Mouse (Mus musculus) heart, embryonic 16.5 days (tissue): ENCODE results near the gene Capza1. TPM values are rescaled to one million over a fixed set of nuclear protein-coding genes. Genes with fewer than 3 reads are reported as not detected.
"Not testable (repeated sequence)": the region's sequence is repeated elsewhere in the genome, so short reads cannot be mapped to it uniquely, and the experiment has no call there.

Experiments
- ATAC-seq: fragments of 200-750 bp; cut with Nextera tagmentation; replicated peaks from 2 replicates; pipeline ENCODE4 v1.8.0; 2017; ENCODE audit warnings: moderate number of reproducible peaks; ENCODE audit not compliant: insufficient read depth, low FRiP score; ENCODE audit errors: extremely low read depth
- H3K27ac ChIP-seq: fragments of 300-500 bp; sonication (generic); 2 replicates; pipeline ENCODE4 v1.5.1; 2014; ENCODE audit warnings: mild to moderate bottlenecking, low read length, control low read depth, moderate library complexity
- H3K27me3 ChIP-seq: fragments of 300-500 bp; sonication (generic); 2 replicates; pipeline ENCODE4 v1.6.1; 2014; ENCODE audit warnings: low read length, mixed read lengths; ENCODE audit not compliant: control insufficient read depth, insufficient read depth
- H3K36me3 ChIP-seq: fragments of 300-500 bp; sonication (generic); 2 replicates; pipeline ENCODE4 v1.6.1; 2014; ENCODE audit not compliant: control insufficient read depth, insufficient read depth
- H3K4me1 ChIP-seq: fragments of 300-500 bp; sonication (generic); 2 replicates; pipeline ENCODE4 v1.6.1; 2014; ENCODE audit warnings: low read length, mixed read lengths; ENCODE audit not compliant: control insufficient read depth, insufficient read depth
- H3K4me2 ChIP-seq: fragments of 300-500 bp; sonication (generic); 2 replicates; pipeline ENCODE4 v1.6.1; 2014; ENCODE audit warnings: low read depth, mild to moderate bottlenecking, control low read depth, low read length
- H3K4me3 ChIP-seq: fragments of 300-500 bp; sonication (generic); 2 replicates; pipeline ENCODE4 v1.5.1; 2014; ENCODE audit warnings: mild to moderate bottlenecking, control low read depth, low read length
- H3K9ac ChIP-seq: fragments of 300-500 bp; sonication (generic); 2 replicates; pipeline ENCODE4 v1.6.1; 2014; ENCODE audit warnings: low read length, control low read depth
- H3K9me3 ChIP-seq: fragments of 300-500 bp; sonication (generic); replicated peaks from 2 replicates; pipeline ENCODE4 v1.6.1; 2016; ENCODE audit warnings: low read length; ENCODE audit not compliant: control insufficient read depth
- WGBS: fragments of 180-500 bp; shearing (Covaris S2); extraction: QIAGEN DNeasy Blood & Tissue Kit; methylation state at CpG from one replicate; pipeline ENCODE4 v1.1.7; 2014; 5-methylcytosine and 5-hydroxymethylcytosine counted together
- polyA plus RNA-seq: library from polyadenylated mRNA; unstranded; fragments of >200 nt; fragmentation: Nextera tagmentation; extraction: Ambion mirVana; gene quantifications from 2 replicates; pipeline ENCODE4 v1.2.1, GENCODE M21; 2015

Gene Capza1
- polyA plus RNA-seq, 1 experiment from 2014 or later: 187 TPM

- Histone ChIP-seq H3K9ac (no peak overlapping the region), H3K4me2 (no peak overlapping the region), H3K4me1 (peaks cover 25% of the 10 kb centered on the region), H3K9me3 (no peaks in the 10 kb centered on the region), H3K27ac (no peak overlapping the region), H3K27me3 (no peaks in the 10 kb centered on the region), H3K36me3 (peaks cover 14% of the 10 kb centered on the region), H3K4me3 (no peak overlapping the region)
- WGBS: 87% methylated on average over 3 of the region's 3 CpGs
- ATAC-seq: no peak
These were observed 41.9 kb downstream of the Capza1 start for GRCm38 (mm10) chr3:104822413-104822812.

DNA sequence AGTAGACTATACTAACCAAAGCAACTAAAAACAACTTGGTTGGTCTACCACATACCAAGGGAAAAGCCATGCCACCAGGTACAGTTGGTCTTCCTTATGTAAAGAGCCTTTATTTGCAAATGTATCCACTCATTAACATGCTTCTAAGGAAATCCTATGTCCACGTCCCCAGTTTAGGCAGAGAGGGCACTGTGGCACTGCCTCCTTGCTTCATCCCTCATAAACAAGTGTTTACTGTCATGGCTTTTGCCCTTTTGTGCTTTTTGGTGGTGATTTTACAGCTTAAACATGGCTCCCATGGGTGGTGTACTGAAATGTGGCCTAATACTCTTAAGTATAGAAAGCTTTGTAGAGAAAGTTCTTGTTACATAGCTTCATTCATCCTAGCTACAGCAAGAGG, 43.9 kb downstream of the Capza1 start:
- H3K4me3 ChIP-seq: no peak overlapping the region
- no peak for ATAC-seq
- peaks cover 2% of the 10 kb centered on the region; the same call in 1 of the 2 replicates for H3K36me3 ChIP-seq
- peaks cover 41% of the 10 kb centered on the region for H3K4me1 ChIP-seq
- H3K27ac ChIP-seq: peak overlapping the region; percentile 49
- H3K9me3 ChIP-seq: no peaks in the 10 kb centered on the region
- H3K4me2 ChIP-seq: no peak overlapping the region
- WGBS: 57% methylated on average over 1 of the region's 1 CpGs
- H3K27me3 ChIP-seq: no peaks in the 10 kb centered on the region
- no peak overlapping the region for H3K9ac ChIP-seq

DNA sequence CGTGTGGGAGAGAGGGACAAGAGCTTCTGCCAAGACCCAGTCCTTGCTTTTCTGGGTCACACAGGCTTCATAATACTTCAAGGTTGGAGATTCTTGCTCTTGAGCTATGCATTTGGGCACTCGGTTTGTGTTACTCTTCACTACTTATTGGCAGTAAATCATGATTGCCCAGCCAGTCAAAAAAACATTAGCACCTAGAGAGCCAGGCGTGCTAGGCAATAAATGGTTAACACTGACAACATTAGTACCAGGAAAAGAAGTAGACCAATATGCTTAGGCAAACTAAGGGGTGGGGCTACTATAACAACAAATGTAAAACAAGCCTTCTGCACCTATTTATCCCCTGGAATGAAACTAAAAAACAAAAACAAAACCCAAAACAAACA, 45.6 kb downstream of the Capza1 start:
- Histone ChIP-seq H3K4me2 (peak overlapping the region; percentile 85), H3K9me3 (no peaks in the 10 kb centered on the region), H3K27me3 (no peaks in the 10 kb centered on the region), H3K9ac (peak overlapping the region; percentile 98), H3K36me3 (peaks cover 2% of the 10 kb centered on the region; the same call in 1 of the 2 replicates), H3K27ac (peak overlapping the region; percentile 98), H3K4me3 (peak overlapping the region; percentile 95), H3K4me1 (peaks cover 42% of the 10 kb centered on the region)
- under 1% methylated on average over 3 of the region's 3 CpGs for WGBS
- ATAC-seq: no peak

DNA sequence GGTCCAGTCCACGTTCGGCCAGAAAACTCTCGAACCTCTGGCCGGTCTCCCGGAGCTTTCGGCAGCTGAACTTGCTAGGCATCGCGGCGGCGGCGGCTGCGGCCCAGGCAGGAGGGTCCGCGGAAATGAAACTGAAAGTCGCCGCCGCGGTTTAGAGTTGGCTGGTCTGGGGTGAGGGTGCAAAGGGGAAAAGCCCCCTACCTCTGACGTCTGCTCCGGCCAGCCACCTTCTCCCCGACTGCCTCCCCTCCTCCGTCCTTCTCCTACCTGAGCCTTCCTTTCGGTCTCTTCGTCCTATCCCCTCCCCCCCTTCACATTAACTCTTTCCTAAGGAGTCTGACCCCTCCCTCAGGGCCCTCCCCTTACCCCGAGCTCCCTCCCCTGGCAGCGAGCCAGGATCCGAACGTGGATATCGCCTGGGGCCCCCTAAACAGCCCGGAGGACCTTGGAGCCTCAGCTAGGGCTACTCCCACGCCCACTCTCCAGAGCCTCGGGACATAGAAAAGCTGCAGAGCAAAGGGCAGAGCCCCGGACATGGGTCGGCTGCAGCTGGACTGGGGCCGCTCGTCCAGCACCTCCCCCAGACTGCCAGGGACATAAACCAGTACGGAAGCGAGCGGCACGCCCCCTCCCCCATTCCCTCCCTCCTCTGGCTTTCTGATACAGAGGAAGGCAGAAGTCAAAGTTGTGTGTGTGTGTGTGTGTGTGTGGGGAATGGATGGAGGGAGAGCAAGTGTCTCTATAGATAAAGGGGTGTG, 46.1 kb downstream of the Capza1 start, which contains the start of gene Mov10:
TSS of gene Mov10 (minus strand) at position 573 of the 758 bp plus-strand sequence.
- peaks cover 2% of the 10 kb centered on the region; the same call in 1 of the 2 replicates for H3K36me3 ChIP-seq
- WGBS: under 1% methylated on average over 40 of the region's 40 CpGs
- H3K4me3 ChIP-seq: peak within 1 kb of the TSS; percentile 95
- H3K27me3 ChIP-seq: no peaks in the 10 kb centered on the region
- H3K27ac ChIP-seq: peak within 1 kb of the TSS; percentile 98
- ATAC-seq: peak; percentile 84
- H3K9ac ChIP-seq: peak within 1 kb of the TSS; percentile 98
- no peaks in the 10 kb centered on the region for H3K9me3 ChIP-seq
- H3K4me1 ChIP-seq: peaks cover 42% of the 10 kb centered on the region
- peak within 1 kb of the TSS; percentile 85 for H3K4me2 ChIP-seq

DNA sequence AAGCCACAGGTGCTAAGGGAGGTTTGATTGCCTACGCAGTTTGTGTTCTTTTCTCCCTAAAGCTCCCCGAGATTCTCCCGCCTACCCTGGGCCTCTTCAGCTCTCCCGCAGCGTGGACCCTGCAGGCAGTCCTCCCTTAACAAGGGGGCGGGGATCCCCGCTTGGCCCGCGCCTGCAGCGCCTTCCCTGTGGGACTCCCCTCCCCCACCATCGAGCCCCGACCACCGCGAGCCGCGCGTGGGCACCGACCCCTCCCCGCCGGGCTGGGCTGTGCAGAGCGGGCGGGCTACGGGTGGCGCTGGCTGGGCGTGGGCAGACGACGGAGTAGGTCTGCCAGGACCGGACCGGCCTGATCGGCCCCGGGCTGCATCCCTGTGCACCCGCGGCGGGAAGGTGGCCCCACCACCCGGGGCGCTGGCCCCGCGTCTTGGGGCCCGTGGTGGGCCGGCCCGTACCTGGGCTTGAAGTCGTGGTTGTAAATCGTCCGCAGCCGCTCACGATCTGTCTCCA, 46.8 kb downstream of the Capza1 start:
- peak; percentile 62 for ATAC-seq
- Histone ChIP-seq H3K36me3 (peaks cover 2% of the 10 kb centered on the region; the same call in 1 of the 2 replicates), H3K4me1 (peaks cover 42% of the 10 kb centered on the region), H3K9ac (peak overlapping the region; percentile 98), H3K4me2 (peak overlapping the region; percentile 85), H3K4me3 (peak overlapping the region; percentile 95), H3K9me3 (no peaks in the 10 kb centered on the region), H3K27ac (peak overlapping the region; percentile 98), H3K27me3 (no peaks in the 10 kb centered on the region)
- under 1% methylated on average over 46 of the region's 46 CpGs for WGBS

GRCm38 (mm10) chr3:104816130-104816529, 48.2 kb downstream of the Capza1 start:
- H3K9ac ChIP-seq: no peak overlapping the region
- no peak for ATAC-seq
- WGBS: 91% methylated on average over 7 of the region's 7 CpGs
- no peak overlapping the region for H3K4me3 ChIP-seq
- H3K4me1 ChIP-seq: peaks cover 41% of the 10 kb centered on the region
- H3K36me3 ChIP-seq: 0 out of 2 replicates have a peak, but pooled peaks cover 2% of the 10 kb centered on the region
- H3K27ac ChIP-seq: no peak overlapping the region
- no peaks in the 10 kb centered on the region for H3K9me3 ChIP-seq
- H3K27me3 ChIP-seq: no peaks in the 10 kb centered on the region
- no peak overlapping the region for H3K4me2 ChIP-seq

GRCm38 (mm10) chr3:104815346-104815745, 49.0 kb downstream of the Capza1 start:
- H3K4me3 ChIP-seq: no peak overlapping the region
- H3K4me2 ChIP-seq: no peak overlapping the region
- no peaks in the 10 kb centered on the region for H3K9me3 ChIP-seq
- no peak overlapping the region for H3K27ac ChIP-seq
- peaks cover 34% of the 10 kb centered on the region for H3K4me1 ChIP-seq
- 83% methylated on average over 2 of the region's 2 CpGs for WGBS
- no peaks in the 10 kb centered on the region for H3K36me3 ChIP-seq
- no peak overlapping the region; the same call in 1 of the 2 replicates for H3K9ac ChIP-seq
- H3K27me3 ChIP-seq: no peaks in the 10 kb centered on the region
- no peak for ATAC-seq

- H3K9ac ChIP-seq: no peak overlapping the region
- ATAC-seq: no peak
- H3K4me1 ChIP-seq: peaks cover 28% of the 10 kb centered on the region
- no peaks in the 10 kb centered on the region for H3K27me3 ChIP-seq
- H3K4me2 ChIP-seq: no peak overlapping the region
- H3K4me3 ChIP-seq: no peak overlapping the region
- no peaks in the 10 kb centered on the region for H3K9me3 ChIP-seq
- H3K27ac ChIP-seq: no peak overlapping the region
- WGBS: 96% methylated on average over 1 of the region's 1 CpGs
- no peaks in the 10 kb centered on the region for H3K36me3 ChIP-seq
These were observed 49.6 kb downstream of the Capza1 start for GRCm38 (mm10) chr3:104814746-104815145.

- not testable (repeated sequence) for H3K4me3 ChIP-seq, H3K9ac ChIP-seq, H3K36me3 ChIP-seq, H3K9me3 ChIP-seq, H3K27ac ChIP-seq, H3K4me2 ChIP-seq, H3K27me3 ChIP-seq, ATAC-seq
- H3K4me1 ChIP-seq: peaks cover 17% of the 10 kb centered on the region
- WGBS: 94% methylated on average over 7 of the region's 7 CpGs
These were observed 51.1 kb downstream of the Capza1 start for GRCm38 (mm10) chr3:104813227-104813626.
